Mouse (Mus musculus) B cell, adult 2 months (primary cell): ENCODE data around the gene Csnka2ip.

Experiments used
- DNase-seq, 2 experiments: peaks; one replicate each; pipeline ENCODE4 v3.0.0; 2022

The Csnka2ip gene

DNA sequence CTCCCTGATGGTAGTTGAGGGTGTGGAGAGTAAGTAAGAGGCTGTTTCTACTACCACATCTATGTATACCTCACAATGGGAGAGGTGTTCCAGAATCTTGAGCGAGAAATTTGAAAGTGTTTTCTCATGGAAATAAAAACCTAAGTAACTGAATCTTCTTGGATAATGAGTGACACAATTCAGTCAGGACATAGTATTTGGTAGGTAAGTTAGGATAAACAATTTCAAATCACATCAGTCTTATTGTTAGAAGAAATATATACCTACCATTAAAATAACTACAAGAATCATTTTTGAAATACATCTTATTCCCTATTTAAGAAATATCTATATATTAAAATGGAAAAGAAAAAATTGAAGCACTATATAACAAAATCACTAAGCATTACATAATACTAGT is at the start of gene Csnka2ip:
Csnka2ip (minus strand) TSS at position 101 of the 400 bp plus-strand sequence.
- DNase-seq, result no peak

DNA sequence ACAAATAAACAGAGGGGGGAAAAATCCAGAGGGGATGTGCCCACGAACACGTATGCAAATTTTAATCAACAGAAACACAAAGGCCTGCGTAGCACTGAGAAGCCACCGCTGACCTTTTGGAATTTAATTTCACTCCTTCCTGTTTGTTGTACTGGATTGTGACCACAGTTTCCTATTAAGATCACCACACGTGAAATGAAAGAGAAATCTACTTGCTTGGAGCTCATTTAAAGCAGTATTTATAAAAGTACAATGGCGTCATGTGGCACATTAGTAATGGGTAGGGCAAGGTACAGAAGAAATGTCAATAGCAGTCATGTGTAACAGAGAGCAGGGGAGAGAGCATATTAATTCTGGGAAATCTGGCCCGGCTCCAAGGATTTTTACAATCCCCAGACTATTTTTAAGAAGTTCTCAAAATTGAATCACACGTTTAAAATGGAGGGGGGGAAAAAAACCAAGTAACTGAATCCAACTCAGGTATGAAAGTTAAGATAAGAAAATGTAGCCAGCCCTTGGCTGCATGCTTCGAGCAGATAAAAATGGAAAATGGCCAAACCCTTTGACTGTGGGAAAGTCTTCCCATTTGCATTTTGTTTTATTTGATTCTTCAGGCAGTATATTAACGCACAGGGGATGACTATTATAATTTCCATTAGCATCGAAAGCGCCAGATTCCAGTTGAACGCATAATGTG is 47.5 kb upstream of the Csnka2ip start:
- DNase-seq, result no peak

DNA sequence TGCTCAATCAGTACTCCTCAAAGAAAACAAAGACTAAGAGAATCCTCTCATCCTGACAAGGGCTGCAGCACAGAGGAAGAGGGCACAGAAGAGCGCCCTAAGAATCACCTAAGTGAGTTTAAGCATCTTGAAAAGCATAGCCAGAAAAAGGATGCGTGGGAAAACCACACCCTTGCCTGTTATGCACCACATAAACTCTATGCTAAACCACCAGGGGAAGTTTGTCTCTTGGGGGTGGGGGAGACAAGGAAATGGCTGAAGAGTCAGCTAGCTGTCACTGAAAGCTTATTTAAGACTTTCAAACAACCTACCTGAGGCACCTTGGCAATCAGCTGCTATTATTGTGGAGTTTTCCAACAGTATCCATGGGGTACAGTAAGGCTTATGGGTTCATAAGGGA is 45.6 kb upstream of the Csnka2ip start:
- DNase-seq, result no peak

DNA sequence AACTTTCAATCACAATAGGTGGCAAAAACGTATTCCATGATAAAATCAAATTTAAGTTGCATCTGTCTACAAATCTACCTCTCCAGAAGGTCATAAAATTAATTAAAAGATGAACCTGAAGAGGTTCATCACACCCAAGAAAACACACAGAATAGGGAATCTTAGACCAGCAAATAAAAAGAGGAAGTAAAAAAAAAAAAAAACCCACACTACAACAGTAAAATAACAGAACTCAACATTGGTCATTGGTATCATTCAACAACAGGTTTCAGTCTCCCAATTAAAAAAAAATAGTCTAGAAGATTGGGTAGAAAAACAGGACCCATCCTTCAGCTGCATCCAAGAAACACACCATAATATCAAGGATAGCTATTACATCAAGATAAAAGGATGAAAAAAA is 32.9 kb upstream of the Csnka2ip start:
- no peak for DNase-seq

DNA sequence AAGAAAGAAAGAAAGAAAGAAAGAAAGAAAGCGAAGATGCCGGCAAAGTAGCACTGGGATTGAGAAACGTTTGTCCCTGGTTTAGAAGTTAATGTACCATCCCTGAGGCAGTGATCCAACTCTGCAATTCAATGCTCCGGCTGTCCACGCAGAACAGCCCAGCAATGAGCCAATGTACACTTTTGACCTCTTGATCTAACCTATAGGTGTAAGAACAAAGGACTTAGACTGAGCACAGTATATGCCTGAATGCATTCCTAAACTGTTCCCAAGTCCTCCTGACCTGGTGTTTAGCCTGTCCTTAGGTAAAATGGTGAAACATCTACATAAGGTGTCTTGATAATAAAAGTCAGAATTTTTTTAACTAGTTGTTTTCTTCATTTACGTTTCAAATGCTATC is 17.9 kb upstream of the Csnka2ip start:
- DNase-seq, result no peak

DNA sequence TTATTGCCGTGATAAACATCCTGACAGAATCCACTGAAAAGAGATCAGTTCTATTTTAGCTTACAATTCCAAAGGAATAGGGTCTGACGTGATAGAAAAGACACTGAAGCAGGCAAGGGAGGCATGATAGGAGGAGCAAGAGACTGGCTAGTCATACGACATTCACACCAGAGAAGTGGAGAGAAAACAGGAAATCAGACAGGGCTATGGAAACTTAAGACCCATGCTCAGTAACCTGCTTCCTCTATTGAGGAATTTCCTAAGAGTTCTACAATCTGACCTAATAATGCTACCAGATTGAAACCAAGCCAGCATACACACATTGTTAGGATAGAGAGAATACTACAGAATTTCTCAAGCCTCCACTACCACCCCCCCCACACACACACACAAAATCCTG is 12.4 kb upstream of the Csnka2ip start:
- DNase-seq, result no peak

DNA sequence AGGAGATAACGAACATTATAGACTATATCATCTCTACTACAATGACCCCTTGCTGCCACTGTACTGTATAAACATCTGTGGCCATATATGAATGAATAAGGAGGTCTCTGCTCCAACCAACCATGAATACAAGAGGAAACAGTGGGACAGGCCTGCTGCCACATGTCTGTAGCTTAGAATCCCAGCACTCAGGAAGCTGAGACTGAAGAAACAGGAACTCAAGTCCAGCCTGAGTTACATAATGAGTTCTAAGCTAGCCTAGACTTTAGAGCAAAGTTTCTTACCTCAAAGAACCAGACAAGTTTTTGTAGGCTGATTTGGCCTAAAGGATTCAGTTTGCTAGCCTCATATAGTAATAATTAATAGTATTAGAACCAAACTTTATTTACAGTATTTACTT is 5.6 kb upstream of the Csnka2ip start:
- DNase-seq, result no peak

DNA sequence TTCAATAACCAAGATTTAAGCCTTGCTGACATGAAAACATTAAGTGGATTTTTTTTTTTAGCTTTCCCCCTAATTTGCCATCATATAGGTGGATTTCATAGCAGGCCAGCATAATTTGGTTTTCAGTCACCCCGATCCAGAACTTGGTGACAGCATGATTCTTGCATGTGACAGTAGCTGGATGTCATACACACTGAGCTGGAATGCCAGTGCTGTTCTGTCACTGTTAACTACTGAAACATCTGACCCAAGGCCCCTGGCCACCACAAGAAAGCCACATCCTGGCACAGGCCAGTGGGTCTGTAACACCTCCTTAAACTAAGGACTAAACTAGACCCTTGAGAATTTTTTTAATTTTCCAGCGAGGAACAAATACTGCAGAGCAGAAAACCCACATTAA is 15.4 kb downstream of the Csnka2ip start:
- DNase-seq, result no peak

DNA sequence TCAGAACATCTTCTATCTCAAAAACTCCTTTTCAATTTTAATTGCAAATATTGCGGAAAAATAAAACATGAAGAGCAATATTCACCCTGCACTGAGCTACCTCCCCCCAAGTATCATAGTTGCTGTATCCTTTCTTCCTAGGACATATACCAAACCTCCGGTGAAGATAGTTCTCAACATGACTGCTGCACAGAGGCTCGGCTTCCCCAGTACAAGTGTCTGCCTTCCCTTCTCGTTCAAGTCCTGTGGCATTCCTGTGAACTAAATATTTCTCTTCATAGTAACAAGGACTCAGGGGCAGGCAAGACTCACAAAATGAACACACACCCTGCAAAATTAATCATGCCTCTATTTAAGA is 16.0 kb downstream of the Csnka2ip start:
- no peak for DNase-seq

DNA sequence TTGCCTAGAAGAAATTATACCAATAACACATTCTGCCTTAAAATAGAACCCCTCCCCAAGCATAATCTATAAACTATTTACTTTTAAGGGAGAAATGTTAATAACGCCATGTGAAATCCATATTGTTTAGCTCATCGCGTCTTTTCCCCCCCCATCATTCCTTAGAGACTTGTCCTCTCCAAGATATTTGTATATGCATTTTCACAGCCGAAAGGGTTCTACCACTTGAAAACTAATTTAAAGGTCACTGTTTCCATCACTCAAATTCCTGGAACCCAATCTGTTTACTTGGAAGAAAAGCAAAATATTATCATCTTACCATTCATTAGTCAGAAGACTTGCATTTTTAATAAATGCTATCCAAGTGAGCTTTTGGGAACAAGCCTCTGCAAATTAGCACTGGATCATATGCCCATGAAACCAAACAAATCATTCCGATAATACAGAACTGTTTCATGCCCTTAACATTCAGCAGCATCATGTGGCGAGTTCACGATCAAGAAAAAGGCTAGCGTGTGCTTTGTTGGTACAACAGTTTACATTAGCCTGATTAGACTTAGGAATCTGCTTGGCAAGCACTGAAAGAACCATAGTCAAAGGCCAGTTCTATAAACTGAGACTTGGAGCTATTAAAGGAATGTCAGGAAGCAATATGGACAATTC is 16.5 kb downstream of the Csnka2ip start:
- DNase-seq, result no peak

DNA sequence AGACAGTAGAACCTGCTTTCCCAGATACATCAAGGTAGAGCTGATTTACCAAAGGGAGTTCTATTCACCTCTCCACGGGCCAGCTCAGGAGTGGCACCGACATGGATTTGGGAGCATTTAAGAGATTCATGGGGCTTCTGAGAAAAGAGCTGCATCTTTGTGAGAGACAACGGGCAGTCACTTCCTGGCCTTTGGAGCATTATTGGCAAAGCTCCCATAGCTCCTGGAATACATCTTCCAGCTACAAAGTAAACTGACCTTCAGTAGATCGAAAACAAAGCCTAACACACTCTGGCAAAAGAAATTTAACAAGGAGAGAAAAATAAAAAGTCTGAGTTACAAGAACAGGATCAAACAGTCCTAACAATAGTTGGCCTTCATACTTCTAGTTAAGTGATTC is 17.6 kb downstream of the Csnka2ip start:
- DNase-seq, result no peak

DNA sequence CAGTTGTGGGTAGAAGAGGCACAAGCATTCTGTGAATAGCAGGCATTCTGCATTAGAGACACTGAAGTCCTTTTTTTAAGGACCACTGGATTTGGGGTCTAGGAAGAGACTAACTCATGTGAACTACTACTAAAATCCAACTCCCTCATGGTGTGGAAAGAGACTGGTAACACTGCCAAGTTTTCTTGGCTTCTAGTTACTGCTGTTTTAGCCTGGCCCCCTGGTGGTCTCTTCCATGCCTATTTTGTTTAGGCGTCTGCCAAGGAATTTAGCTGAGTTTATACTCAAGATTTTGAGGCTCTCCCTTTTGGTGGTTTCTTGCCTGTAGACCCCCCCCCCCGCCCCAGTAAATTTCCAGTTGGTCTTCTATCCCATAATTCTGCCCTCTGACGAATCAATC is 18.8 kb downstream of the Csnka2ip start:
- DNase-seq, result no peak

DNA sequence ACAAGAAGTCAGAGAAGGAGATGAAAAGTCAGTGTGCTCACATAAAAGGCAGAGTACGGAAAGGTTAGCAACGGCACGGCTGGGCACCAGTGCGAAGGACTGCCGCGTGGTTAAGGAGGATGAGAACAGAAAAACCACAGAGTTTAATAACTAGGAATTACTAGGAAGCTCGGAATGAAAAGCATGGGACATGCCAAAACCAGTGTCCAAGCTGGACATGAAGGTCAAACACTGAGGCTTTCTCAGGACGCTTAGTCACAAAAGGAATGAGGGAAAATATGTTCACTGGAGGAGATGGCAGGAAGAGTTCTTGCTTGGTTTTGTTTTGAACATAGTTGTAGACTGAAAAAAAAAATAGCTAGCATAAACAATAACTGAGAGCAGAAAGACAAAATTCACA is 32.7 kb downstream of the Csnka2ip start:
- no peak for DNase-seq

DNA sequence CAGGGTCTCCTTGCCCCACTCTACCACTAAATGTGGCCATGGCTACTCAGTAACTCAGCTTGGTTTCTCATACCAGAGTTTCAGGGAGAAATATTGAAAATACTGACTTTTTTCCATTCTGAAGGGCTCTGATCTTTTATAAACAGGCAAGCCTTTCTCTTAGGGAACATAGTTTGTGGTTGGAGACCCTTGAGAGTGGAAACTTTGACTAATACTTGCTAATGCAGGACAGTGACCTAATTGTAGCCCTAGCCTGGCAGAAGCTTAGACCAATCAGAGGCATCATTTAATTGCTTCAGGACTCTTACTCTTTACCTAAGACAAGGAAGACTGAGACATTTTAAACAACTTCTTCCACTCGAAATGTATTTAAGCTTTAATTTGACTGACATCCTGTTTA is 39.1 kb downstream of the Csnka2ip start:
- DNase-seq, result no peak

DNA sequence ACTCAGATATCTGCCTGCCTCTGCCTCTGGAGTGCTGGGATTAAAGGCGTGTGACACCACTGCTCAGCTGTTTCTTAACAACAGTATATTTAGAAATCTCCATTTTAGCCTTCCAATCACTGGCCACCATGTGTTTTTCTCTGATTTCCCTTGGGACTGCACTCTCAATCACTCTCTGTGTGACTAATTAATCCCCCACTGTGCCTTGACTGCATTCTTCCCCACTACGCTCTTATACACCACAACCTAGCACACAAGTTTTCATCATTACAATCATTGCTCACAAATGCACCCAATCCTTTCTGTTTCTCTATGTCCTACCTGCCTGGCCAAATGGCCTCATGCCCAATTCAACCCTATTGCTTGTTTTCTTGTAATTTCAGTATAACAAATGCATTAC is 43.7 kb downstream of the Csnka2ip start:
- DNase-seq, result no peak

DNA sequence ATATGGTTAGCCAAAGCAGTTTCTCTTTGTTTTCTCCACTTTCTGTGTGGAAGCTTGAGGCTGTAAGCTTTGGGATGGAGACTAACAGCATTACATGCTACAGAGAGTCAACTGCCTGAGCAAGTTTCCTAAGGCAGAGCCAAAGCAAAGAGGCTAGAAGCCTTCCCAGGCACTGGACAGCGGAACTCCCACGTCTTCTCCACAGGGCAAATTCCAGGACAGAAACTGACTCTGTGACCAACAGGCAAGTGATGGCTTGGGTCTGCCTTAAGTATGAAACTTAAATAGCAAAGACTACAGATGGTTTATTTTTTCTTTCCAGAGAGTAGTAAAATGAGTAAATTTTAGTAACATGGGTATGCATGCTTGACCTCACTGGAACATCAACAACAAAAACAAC is 75.3 kb downstream of the Csnka2ip start:
- no peak for DNase-seq

DNA sequence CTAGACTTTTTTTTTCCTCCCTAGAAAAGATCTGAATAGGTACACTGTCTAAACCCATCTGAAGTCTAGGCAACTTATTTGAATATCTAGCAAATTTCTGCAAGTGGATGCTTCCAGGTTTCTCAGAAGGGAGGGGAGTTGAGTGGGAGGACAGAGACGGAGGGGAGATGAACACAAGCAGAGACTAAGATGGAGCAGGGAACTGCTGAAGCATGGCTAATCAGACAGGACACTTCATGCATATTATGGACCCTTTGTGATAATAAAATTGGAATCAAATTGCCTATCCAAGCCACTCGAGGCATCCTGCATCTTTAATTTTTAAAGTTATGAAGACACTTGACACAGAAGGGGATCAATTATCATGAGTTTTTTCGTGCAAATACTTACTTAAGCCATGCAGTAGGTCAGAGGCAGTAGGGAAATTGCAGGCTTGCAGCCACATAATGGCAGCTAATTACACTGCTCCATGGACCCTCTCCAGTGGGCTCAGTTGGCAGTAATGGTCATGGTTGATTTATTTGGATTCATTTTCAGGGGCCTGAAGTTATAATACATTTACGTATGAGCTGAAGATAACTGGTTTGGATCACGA is 78.1 kb downstream of the Csnka2ip start:
- no peak for DNase-seq

DNA sequence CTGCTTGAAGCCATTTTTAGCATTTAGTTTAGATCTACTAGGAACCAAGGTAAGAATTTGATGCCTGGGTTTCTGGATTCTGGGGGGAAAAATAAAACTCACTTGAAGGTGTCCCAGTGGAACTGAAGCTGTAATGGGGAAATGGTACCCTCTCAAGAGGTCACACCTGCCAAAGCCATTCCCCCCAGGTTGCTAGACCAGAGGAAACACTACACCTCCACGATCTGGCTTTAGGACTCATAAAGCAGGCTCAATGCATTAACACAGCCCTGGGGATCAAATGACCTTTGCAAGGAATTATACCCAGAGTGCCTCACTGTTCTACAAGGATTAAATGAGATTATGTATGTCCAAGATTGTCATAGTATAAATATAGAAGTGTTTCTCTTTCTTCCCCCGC is 88.8 kb downstream of the Csnka2ip start:
- no peak for DNase-seq
